Mouse (Mus musculus): Measurements from ENCODE around the gene Dlst. TPM values are rescaled to one million over a fixed set of nuclear protein-coding genes. Genes with fewer than 3 reads are reported as not detected.

The Dlst gene
- polyA plus RNA-seq, 1 experiment: 132 TPM

- no peak for DNase-seq (ENCODE audit: low read depth)
These were observed 71.1 kb downstream of the Dlst start for GRCm38 (mm10) chr12:85181475-85182344.

DNA sequence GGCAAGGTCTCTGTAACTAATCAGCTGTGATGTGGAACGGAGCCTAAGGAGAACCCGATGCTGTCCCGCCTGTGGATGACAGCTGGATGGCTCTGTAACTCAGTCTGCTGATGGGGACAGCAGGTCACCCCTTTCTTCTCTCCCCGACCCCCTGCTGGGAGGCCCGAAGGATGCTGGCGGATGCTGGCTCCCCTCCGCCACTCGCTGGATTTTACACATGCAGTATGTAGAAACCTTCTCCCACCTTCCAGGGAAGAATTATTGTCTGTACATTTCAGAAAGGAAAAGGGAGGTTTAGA, 71.7 kb downstream of the Dlst start:
- no peak for DNase-seq (ENCODE audit: low read depth)

DNA sequence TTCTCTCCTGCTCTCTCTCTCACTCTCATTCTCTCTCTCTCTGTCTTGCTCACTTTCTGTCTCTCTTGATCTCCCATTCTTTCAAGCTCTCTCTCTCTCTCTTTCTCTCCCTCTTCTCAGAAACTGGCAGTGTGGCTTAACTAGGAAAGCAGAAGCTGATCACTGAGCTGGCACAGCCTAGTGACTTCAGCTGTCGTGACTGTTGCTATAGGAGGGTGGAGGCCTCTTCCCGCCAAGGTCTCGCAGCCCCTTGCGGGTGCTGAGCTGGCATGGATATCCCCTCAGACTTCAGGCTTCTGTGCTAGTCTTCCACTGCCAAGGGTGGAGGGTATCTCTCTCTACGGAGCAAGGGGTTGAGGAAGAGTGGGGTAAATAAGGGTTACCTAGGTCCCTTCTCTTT, 72.3 kb downstream of the Dlst start:
- DNase-seq (ENCODE audit: low read depth): no peak

- no peak for DNase-seq (ENCODE audit: low read depth)
These were observed 73.5 kb downstream of the Dlst start for GRCm38 (mm10) chr12:85184118-85184517.

Other genes starting within 250 kb of the Dlst start
- gene Ltbp2, start 234.3 kb upstream of the Dlst start, polyA plus RNA-seq (2012; rRNA removed): 35.6 and 37.9 TPM in 2 replicates
- gene Fcf1, start 139.9 kb upstream of the Dlst start, polyA plus RNA-seq (2012; rRNA removed): 42.6 and 56.9 TPM in 2 replicates
- gene Arel1, start 139.9 kb upstream of the Dlst start, polyA plus RNA-seq (2012; rRNA removed): 37.6 and 42.5 TPM in 2 replicates
- 9.3 and 18.3 TPM in 2 replicates for gene Ylpm1, start 114.5 kb upstream of the Dlst start, polyA plus RNA-seq (2012; rRNA removed)
- 3.0 and 3.4 TPM in 2 replicates for gene Prox2, start 74 bp upstream of the Dlst start, polyA plus RNA-seq (2012; rRNA removed)
- 1.6 and 1.9 TPM in 2 replicates for gene Rps6kl1, start 40.4 kb downstream of the Dlst start, polyA plus RNA-seq (2012; rRNA removed)
- 26.8 and 32.7 TPM in 2 replicates for gene Pgf, start 67.0 kb downstream of the Dlst start, polyA plus RNA-seq (2012; rRNA removed)
- gene Eif2b2, start 108.6 kb downstream of the Dlst start, polyA plus RNA-seq (2012; rRNA removed): 111 and 189 TPM in 2 replicates
- 8.3 and 10.1 TPM in 2 replicates for gene Mlh3, start 159.8 kb downstream of the Dlst start, polyA plus RNA-seq (2012; rRNA removed)
- 13.3 and 15.9 TPM in 2 replicates for gene Acyp1, start 177.6 kb downstream of the Dlst start, polyA plus RNA-seq (2012; rRNA removed)
- 3.6 and 5.0 TPM in 2 replicates for gene Zc2hc1c, start 177.8 kb downstream of the Dlst start, polyA plus RNA-seq (2012; rRNA removed)
- gene Nek9, start 228.5 kb downstream of the Dlst start, polyA plus RNA-seq (2012; rRNA removed): 32.5 and 36.4 TPM in 2 replicates

Data from gonadal fat pad, adult 2 months (tissue).